Mouse (Mus musculus): ENCODE data around the gene Chst13.

Chst13 gene

GRCm38 (mm10) chr6:90319475-90320191 is 5.4 kb downstream of the Chst13 start:
- DNase-seq: no peak

GRCm38 (mm10) chr6:90319019-90319418 is 6.0 kb downstream of the Chst13 start:
- DNase-seq: no peak

GRCm38 (mm10) chr6:90317510-90318258 is 7.3 kb downstream of the Chst13 start:
- DNase-seq: no peak

- DNase-seq: no peak
These were observed 9.0 kb downstream of the Chst13 start for GRCm38 (mm10) chr6:90315961-90316360.

GRCm38 (mm10) chr6:90308839-90309778 is 15.9 kb downstream of the Chst13 start:
- DNase-seq: no peak

- DNase-seq: no peak
These were observed 18.5 kb downstream of the Chst13 start for GRCm38 (mm10) chr6:90306315-90306975.

- no peak for DNase-seq
These were observed 24.1 kb downstream of the Chst13 start, which contains the start of gene BC048671 for GRCm38 (mm10) chr6:90300919-90301318. Gene BC048671 (plus strand): TSS chr6:90301219.

GRCm38 (mm10) chr6:90288265-90288664 is 36.7 kb downstream of the Chst13 start:
- DNase-seq: peak; percentile 16
